Mouse (Mus musculus) thymus, adult 2 months (tissue): Measurements from ENCODE around the gene Hnrnpul2. TPM values are rescaled to one million over a fixed set of nuclear protein-coding genes. Genes with fewer than 3 reads are reported as not detected.

Experiments
- DNase-seq: peaks from one replicate; pipeline ENCODE4 v3.0.0; 2021
- H3K27ac ChIP-seq: fragments of 200-500 bp; 2 replicates; pipeline ENCODE4 v1.5.1; 2012; ENCODE audit warnings: low read length, control low read depth; ENCODE audit not compliant: control insufficient read depth, insufficient read depth
- H3K27me3 ChIP-seq: fragments of 200-500 bp; 2 replicates; pipeline ENCODE4 v1.6.1; 2012; ENCODE audit warnings: mild to moderate bottlenecking, low read length, moderate library complexity, mixed read lengths; ENCODE audit not compliant: control insufficient read depth, insufficient read depth
- H3K36me3 ChIP-seq: fragments of 200-500 bp; 2 replicates; pipeline ENCODE4 v1.6.1; 2012; ENCODE audit warnings: mild to moderate bottlenecking, low read length, moderate library complexity; ENCODE audit not compliant: control insufficient read depth, insufficient read depth
- H3K4me1 ChIP-seq: fragments of 200-500 bp; replicated peaks from 2 replicates; pipeline ENCODE4 v1.6.1; 2012; ENCODE audit warnings: low read length; ENCODE audit not compliant: control insufficient read depth, insufficient read depth
- H3K4me3 ChIP-seq: fragments of 200-500 bp; 2 replicates; pipeline ENCODE4 v1.5.1; 2012; ENCODE audit warnings: mild to moderate bottlenecking, low read length, control low read depth, moderate library complexity; ENCODE audit not compliant: control insufficient read depth, insufficient read depth
- CTCF ChIP-seq: fragments of 200-500 bp; IDR thresholded peaks from 2 replicates; pipeline ENCODE4 v1.5.1; 2012; ENCODE audit warnings: mild to moderate bottlenecking, control low read depth, low read length, moderate library complexity, borderline replicate concordance; ENCODE audit not compliant: control insufficient read depth, poor library complexity, insufficient read depth; ENCODE audit errors: extremely low read depth
- POLR2A ChIP-seq: fragments of 200-500 bp; IDR thresholded peaks from 2 replicates; pipeline ENCODE4 v1.6.1; 2012; ENCODE audit warnings: mild to moderate bottlenecking, low read length, control low read depth, moderate library complexity; ENCODE audit not compliant: control insufficient read depth, poor library complexity, insufficient read depth; ENCODE audit errors: extremely low read depth
- WGBS: fragments of 180-500 bp; shearing (Covaris S2); methylation state at CpG from one replicate; pipeline ENCODE4 v1.1.7; 2018; 5-methylcytosine and 5-hydroxymethylcytosine counted together
- polyA plus RNA-seq: library from polyadenylated mRNA; depleted of rRNA; stranded (reverse); fragments of >200 nt; gene quantifications from 2 replicates; pipeline ENCODE4 v1.2.3, GENCODE M21; 2012

Gene Hnrnpul2
- polyA plus RNA-seq, 1 experiment, result 29.3 TPM

DNA sequence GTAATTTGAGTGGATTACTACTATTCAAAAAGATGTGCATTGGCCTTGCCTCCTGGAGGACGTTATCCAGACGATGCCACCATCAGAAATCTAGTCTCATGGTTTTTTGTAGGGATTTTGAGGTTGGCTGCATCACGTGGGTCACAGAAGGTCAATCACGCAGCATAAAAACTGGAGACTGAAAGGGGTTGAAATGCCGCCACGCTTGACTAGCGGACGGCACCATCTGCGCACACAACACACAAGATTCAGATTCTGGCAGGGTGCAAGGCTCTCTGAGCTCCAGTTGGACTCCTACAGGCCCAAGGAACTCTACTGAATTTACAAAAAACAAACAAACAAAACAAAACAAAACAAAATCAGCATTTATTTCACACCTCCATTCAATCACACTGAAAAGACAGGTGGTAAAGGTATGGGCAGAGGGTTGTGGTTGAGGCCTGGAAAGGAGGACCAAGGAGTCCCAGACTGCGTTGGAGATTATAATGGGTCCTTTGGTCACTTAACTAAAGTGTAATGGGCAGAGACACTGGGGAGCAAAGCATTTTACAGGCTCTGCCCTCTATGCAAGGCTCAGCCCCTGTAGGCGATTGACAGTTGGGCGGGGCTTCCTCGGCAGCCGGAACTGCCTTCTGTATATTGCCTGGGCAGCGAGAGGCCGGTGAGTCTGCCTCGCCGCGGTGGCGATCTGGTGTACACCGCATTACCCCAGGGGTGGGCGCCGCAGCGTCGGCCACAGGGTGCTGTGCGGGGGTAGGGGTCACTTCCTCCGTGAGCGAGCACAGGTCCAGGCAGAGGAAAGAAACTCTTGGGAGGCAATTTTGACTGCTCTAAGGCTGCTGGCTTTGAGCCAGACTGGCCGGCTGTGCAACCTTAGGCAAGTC lies 20.3 kb downstream of the Hnrnpul2 start:
- peak overlapping the region; percentile 69 for H3K4me3 ChIP-seq
- no peak overlapping the region for H3K27ac ChIP-seq
- H3K36me3 ChIP-seq, result no peaks in the 10 kb centered on the region
- H3K27me3 ChIP-seq, result no peaks in the 10 kb centered on the region
- peak; percentile 63 for DNase-seq
- H3K4me1 ChIP-seq, result peaks cover 33% of the 10 kb centered on the region
- TF ChIP-seq CTCF (no peak), POLR2A (no peak)
- 31% methylated on average over 29 of the region's 29 CpGs for WGBS

DNA sequence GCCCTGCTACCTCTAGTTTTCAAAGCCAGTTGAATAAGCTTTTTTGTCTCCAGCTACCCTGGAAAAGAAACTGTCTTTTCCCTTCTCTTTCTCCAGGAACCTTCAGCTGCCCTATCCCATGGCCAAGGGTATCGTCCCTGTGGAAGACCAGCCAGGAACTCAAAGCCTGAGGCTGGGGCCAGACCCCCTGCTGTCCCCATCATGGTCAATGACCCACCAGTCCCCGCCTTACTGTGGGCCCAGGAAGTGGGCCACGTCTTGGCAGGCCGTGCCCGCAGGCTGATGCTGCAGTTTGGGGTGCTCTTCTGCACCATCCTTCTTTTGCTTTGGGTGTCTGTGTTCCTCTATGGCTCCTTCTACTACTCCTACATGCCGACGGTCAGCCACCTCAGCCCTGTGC lies 21.2 kb downstream of the Hnrnpul2 start:
- no peak overlapping the region for H3K4me3 ChIP-seq
- no peaks in the 10 kb centered on the region for H3K27me3 ChIP-seq
- no peak for TF ChIP-seq CTCF
- no peak for TF ChIP-seq POLR2A
- no peak overlapping the region for H3K27ac ChIP-seq
- peaks cover 1% of the 10 kb centered on the region; the same call in 1 of the 2 replicates for H3K36me3 ChIP-seq
- no peak for DNase-seq
- H3K4me1 ChIP-seq, result peaks cover 33% of the 10 kb centered on the region
- 88% methylated on average over 7 of the region's 7 CpGs for whole genome bisulfite sequencing

DNA sequence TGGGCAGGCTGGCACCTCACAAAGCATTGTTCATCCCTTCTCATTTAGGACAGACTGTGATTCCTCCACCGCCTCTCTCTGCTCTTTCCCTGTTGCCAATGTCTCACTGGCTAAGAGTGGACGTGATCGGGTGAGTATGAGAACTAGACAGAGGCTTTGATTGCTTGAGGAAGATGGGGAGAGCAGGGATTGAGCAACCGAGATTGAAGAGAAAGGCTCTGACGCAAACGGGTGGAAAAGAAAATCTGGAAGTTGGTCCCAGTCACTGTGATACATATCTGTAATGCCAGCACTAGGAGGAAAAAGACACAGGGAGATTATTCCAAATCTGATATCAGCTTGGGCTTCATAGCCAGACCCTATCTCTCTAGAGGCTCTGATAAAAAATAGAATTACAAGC lies 23.2 kb downstream of the Hnrnpul2 start:
- TF ChIP-seq CTCF, result no peak
- TF ChIP-seq POLR2A, result no peak
- DNase-seq, result no peak
- Histone ChIP-seq H3K4me1 (peaks cover 33% of the 10 kb centered on the region), H3K27me3 (no peaks in the 10 kb centered on the region), H3K4me3 (no peak overlapping the region), H3K36me3 (peaks cover 9% of the 10 kb centered on the region; the same call in 1 of the 2 replicates), H3K27ac (no peak overlapping the region)
- WGBS, result 97% methylated on average over 6 of the region's 6 CpGs

DNA sequence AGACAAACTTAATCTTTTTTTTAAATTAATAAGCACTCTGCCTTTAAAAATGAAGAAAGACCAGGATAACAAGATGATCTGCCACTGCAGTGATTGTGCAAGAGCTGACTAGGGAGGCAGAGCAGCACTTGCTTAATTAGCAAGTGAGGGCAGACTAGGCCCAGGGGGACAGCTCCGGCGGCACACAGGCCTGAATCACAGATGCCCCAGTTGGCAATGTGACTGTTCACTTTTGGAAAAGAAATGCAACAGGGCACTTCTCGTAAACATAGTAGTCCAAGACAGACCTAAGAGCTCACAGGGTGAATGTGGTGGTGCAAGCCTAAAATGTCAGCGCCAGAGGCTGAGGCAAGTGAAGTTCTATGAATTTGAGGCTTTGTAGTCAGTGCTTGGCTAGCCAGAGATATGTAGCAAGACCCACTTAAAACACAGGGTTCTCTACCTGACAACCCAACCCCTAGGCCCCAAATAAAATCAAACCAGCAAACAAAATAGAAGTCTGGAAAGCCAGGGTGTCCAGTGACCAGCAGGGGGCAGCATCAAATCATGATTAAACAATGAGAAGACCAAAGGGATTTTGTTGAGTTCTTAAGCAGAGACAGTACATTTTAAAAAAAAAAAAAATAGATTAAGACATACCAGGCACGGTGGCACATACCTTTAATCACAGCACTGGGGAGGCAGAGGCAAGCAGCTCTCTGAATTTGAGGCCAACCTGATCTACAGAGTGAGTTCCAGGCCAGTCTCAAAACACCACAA lies 24.7 kb downstream of the Hnrnpul2 start:
- no peak for TF ChIP-seq CTCF
- no peak for TF ChIP-seq POLR2A
- Histone ChIP-seq H3K36me3 (peaks cover 9% of the 10 kb centered on the region; the same call in 1 of the 2 replicates), H3K4me1 (peaks cover 19% of the 10 kb centered on the region), H3K27ac (no peak overlapping the region), H3K4me3 (no peak overlapping the region), H3K27me3 (no peaks in the 10 kb centered on the region)
- DNase-seq, result peak; percentile 76
- 80% methylated on average over 5 of the region's 5 CpGs for WGBS

GRCm38 (mm10) chr19:8848356-8848755 lies 28.5 kb downstream of the Hnrnpul2 start:
- no peaks in the 10 kb centered on the region for H3K4me1 ChIP-seq
- no peak overlapping the region for H3K4me3 ChIP-seq
- WGBS, result 94% methylated on average over 5 of the region's 5 CpGs
- no peak overlapping the region for H3K27ac ChIP-seq
- no peaks in the 10 kb centered on the region for H3K27me3 ChIP-seq
- peaks cover 9% of the 10 kb centered on the region; the same call in 1 of the 2 replicates for H3K36me3 ChIP-seq
- no peak for DNase-seq
- TF ChIP-seq POLR2A (no peak), CTCF (no peak)

DNA sequence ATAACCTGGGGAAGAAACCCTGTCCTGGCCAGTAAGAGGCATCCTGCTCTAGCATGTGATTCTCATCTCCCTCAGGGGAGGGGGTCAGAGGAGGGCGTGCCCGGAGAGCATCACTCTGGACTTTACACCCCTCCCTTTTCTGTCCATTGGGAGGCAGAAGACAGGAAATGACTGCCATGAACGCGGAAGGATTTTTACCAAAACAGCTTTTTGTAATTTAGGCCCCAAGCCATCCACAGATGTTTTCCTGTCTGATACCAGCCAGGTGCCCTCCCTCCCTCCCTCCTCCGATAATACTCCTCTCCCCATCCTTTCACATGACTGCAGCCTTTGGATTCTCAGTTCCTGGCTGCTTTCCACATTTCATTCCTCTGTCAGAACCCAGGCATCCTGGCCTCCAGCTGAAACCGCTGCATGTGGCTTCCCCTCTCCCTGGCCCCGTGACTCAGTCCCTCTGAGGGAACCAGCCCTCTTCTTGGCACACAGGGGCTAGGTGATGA lies 30.6 kb downstream of the Hnrnpul2 start, which contains the start of gene Lrrn4cl:
Gene Lrrn4cl, plus strand, starts transcription at position 367 of the 500 bp plus-strand sequence.
- Histone ChIP-seq H3K4me1 (no peaks in the 10 kb centered on the region), H3K36me3 (peaks cover 9% of the 10 kb centered on the region; the same call in 1 of the 2 replicates), H3K27ac (no peak within 1 kb of the TSS), H3K4me3 (no peak within 1 kb of the TSS), H3K27me3 (no peaks in the 10 kb centered on the region)
- no peak for DNase-seq
- WGBS, result 79% methylated on average over 7 of the region's 7 CpGs
- TF ChIP-seq CTCF, result no peak
- no peak for TF ChIP-seq POLR2A
